Mouse (Mus musculus): Measurements from ENCODE around the gene Glce. TPM values are rescaled to one million over a fixed set of nuclear protein-coding genes. Genes with fewer than 3 reads are reported as not detected.
A peak's percentile ranks its signal among the peaks of the same experiment; 100 is the strongest.

Glce gene
- total RNA-seq (2021) = 1 to 10 TPM; 5.5 to 8.3 TPM
- long read RNA-seq, experiment 1, full-length matches to known transcripts = 2 of 4 reads
- long read RNA-seq, experiment 1, partial matches to known transcripts = 0 of 4 reads
- long read RNA-seq, experiment 1, other reads (novel, unspliced or antisense) = 2 of 4 reads
- long read RNA-seq, experiment 2, partial matches to known transcripts = 0 of 6 reads
- long read RNA-seq, experiment 2, other reads (novel, unspliced or antisense) = 6 of 6 reads

DNA sequence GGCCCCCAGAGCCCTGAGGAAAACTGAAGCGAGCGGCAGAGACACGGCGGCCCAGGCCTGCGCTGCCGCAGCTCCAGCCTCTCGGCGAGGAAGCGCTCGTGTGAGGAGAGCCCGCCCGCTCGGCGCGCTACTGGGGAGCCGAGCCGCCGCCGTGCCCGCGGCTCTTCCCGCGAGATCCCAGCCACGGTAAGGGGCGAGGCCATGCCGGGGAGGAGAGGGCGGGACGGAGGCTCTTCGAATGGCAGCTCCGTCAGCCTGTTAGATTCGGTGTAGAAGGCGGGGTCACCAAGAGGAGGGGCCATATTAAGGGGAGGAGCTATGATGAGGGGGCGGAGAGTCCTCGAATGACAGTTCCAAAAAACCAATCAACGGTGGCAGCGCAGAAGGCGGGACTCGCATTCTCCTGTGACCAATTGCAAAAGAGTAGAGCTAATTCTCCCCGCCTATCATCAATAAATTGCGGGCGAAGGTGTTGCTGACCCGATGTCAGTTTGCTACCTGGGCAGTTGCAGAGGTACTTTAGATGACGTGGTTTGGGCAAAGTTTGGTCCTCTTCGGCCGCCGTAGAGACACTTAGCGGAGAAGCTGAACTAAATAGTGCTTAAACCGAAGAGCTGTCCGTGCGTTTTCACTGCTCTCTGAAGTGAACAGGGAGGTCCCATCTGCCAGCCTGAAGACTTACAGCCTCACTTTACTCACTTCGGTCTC, at the start of gene Glce:
Gene Glce (minus strand): TSS at position 148 of the 708 bp plus-strand sequence.
- peak; percentile 96 for DNase-seq

DNA sequence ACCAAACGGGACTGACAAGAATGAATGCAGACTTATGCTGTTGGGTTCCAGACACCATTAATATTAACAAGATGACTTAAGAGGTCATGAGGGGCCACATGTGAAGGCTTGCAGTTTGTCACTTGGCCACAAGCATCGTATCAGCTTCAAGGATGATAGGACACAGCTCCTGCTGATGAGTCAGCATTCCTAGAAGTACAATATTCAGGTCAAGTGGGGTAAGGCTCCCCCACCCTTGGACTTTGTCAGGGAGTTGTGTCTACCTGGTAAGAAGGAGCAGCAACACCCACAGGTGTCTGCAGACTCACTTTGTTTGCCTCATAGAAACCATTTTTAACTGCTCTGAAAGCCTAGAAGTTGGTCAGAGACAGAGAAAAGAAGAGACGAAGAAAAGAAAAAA, 49.8 kb upstream of the Glce start:
- DNase-seq = no peak

DNA sequence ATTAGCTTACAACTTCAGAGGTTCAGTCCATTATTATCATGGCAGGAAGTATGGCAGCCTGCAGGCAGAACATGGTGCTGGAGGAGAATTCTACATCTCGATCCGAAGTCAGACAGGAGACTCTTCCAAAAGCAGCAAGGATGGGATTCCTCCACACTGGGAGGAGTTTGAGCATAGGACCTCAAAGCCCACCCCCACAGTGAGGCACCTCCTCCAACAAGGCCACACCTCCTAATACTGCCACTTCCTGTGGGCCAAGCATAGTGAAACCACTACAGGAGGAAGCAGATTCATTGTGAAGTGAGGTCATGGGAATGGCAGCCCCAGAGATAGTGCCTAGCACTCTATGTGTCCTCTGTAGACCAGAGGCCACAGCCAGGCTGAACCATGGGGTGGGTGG, 48.5 kb upstream of the Glce start:
- DNase-seq = no peak

DNA sequence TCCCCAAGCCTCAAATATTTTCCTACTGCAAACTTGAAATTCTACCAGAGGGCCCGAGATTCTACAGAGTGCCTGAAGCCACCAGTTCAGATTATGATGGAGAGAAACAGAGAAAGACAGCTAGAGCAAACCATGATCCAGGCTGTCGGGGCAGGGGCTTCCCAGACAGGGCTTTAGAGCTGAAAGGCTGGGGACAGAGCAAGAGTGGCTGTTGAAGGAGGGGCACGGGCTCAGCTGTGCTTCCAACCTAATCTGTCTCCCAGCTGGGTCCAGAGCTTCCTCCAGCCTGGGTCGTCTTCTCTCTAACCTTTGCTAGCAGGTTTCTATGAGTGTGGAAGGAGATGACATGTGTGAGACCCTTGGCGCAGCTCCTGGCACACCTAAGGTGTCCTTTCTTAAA, 44.2 kb upstream of the Glce start:
- DNase-seq = no peak

DNA sequence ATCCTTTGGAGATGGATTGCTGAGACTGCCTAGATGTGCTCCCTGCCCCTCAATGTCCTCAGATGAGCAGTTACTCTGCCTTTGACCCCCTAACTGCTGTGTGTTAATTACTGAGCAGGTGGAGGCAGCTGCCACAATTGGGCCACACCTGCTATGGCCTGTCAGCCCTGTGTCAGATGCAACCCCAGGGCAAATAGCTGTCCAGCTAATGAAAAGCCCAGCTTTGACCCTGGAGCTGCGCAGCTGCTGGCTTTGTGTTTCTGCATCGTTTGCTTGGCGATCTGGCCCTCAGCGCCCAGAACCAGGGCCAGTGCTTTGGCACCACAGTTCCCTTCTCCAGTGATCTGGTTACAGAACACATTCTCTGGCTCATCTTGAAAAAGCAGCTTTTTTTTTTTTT, 43.7 kb upstream of the Glce start:
- DNase-seq = peak; percentile 57

DNA sequence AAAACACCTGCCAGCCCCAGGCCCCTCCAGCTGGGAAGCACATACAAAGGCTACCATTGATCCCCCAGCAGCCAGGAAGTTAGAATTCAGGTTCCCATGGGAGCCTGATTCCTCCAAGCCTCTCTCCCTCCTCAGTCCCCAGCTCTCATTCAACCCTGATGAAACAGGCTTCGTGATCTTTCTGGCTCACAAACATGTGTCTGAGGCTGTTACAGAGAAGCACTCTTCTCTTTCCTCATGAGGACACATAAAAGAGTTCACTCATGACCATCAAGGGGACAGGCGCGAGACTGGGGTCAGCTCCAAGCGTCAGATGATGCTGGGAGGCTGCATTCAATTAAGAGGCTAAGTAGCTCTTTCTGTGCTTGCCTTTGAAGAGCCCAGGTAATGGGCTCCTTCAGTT, 40.4 kb upstream of the Glce start:
- DNase-seq = no peak

DNA sequence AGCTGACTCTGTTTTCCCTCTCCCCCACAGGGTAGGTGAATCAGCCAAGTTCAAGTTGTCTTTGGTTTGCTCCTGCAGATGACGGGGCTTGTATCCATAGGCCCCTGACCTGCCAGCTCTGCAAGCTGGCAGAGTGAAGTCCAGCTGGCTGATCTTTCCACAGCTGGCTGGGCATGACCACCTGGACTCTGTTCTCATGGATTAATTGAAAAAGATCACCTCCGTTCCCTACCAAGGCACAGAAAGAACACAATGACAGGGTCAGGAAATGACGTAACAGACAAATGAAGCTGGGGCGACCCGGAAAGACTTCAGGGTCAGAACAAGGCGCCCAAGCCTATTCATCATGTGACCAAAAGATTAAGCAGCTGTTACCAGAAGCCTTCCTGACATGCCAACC, 38.3 kb upstream of the Glce start:
- DNase-seq = no peak

DNA sequence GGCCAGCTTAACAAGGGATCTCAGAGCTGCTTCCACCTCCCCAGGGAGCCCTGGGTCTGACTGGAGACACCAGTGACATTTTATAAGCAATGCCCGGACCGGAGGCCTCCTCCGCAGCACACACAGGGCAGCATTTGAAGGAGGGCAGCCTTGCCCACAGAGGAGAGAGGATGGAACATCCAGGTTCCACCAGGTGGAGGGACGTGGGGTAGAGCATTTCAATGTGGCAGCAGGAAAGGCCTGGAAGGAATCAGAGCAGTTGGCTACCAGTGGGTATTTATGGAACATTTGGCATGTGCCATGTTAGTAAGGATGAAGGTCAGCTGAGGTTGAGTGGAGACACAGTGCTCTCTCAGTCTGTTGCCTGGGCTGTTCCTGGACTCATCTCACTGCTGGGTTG, 36.3 kb upstream of the Glce start:
- no peak for DNase-seq

DNA sequence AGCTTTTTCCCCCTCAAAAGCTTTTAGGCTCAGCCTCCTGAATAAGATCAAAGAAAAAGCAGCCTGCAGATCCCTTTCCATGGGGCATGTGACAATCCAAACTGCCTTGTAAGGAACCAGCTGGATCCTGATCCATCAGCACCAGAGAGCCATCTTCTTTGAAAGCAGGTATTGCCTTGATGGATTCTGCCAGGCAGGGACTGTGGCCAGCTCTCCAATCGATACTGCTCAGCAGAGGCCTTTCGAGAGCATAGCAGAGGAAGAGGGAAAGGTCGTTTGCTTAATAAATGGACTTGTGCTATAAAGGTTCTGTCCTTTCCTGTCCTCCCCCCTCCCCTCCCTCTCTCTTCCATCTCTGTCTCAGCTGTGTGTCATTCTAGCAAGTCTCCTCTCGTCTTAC, 33.4 kb upstream of the Glce start:
- DNase-seq = no peak

DNA sequence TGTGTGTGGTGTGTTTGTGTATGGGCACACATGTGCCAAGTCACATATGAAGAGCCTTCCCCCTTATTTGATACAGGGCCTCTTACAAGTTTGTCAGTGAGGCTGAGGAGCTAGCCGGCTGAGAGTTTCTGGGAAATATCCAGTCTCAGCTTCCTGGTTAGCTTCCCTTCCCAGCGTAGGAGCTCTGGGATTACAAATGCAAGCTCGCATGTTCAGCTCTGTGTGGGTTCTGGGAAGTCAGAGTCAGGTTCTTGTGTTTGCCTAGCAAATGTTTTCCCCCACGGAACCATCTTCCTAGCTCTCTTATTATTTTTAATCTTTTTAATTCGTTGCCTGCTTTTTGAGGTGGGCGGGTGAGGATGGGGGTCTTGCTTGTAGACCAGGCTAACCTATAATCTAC, 32.9 kb upstream of the Glce start:
- no peak for DNase-seq

DNA sequence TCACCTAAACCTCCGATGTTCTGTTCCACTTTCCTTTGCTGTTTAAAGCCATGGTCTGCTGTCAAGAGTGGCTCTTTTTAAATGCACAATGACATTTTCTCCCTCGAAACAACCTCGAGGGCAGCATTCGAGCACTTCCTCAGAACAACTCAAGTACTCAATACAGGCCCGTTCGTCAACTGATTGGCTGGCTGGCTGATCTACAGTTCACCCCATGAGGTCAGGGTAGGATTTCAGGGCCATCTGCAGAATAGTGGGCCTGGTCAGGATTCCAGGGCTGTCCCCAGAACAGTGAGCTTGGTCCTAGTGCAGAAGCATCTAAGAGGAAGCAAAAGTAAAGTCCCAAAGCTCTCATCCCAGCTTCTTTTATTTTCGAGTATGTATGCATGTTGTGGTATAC, 32.5 kb upstream of the Glce start:
- DNase-seq = no peak

DNA sequence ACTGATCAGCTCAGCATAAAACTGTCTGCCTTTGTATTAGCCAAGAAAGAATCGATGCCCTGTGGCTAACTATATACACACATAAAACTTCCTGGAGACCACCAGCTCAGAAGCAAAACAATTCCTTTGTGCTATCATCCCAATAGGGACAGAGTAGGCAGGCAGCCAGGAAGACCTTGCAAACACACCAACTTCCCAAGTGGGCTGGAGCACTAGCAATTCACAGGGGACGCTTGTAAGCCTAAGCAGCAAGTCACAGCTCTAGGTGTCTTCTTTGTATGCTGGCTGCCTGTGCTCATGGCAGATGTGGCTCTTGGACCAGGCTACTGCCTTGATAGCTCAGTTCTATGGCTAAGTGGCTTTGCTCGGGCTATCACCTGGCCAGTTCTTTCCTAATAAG, 32.1 kb upstream of the Glce start:
- DNase-seq = no peak

DNA sequence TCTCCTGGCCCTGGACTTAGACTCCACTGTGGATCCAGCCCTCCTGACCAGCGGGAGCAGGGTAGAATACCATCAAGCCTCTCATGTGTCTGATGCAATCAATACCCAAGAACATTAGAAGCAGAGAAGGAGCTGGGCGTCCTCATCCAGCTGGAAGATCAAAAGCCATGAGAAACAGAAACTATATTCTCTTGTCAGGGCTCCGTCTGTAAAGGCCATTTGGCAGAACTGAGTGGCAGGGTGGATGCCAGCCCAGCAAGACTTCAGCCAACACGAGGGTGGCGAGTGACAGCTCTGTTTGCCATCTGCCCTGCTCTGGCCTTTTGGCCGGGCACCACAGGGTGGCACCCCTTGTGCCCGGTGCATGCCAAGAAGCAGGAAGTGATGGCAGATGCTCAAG, 30.8 kb upstream of the Glce start:
- DNase-seq = peak; percentile 75

DNA sequence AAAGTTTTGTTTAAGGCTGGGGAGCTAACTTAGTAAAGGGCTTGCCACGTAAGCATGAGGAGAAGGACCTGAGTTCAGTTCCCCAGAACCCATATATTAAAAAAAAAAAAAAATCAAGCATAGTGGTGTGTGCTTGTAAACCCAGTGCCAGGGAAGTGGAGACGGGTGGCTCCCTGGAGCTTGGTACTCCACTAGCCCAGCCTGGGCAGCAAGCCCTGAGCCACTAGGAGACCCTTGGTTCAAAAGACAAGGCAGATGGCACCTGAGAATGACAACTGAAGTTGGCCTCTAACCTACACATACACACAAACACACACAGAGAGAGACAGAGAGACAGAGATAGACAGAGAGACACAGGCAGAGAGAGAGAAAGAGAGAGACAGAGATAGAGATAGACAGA, 30.1 kb upstream of the Glce start:
- DNase-seq = no peak

DNA sequence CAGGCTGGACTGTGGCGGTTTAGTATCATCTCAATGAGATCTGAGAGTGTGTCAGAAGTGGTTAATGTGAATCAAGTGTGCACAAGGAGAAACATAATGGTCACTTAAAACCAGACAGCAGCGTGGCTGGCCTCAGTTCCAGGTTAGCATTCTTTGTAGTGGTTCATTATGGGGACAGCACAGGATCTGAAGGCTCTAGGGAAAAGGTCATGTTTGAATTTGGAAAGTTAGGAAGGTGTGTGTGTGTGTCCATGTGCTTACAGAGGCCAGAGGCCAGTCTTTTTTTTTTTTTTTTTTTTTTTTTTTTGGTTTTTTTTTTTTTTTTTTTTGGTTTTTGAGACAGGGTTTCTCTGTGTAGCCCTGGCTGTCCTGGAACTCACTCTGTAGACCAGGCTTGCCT, 22.7 kb upstream of the Glce start:
- DNase-seq = no peak

DNA sequence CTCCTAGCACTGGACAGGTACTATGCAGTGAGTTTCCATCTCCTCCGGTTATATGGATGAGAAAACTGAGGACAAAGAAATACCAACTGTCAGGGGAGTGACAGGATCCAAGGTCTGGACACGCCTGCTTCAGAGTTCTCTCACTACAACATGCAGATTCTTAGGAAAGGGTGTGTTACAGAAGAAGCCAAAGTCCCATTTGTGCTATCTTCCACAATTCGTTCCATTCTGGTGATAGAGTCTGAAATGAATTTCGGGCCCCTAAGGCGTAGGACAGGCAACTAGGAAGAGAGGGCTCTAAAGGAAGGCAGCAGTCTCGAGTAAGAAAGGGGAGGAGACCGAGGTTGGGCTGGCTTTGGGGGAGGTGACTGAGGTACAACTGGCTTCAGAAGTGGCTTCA, 21.0 kb upstream of the Glce start:
- no peak for DNase-seq

DNA sequence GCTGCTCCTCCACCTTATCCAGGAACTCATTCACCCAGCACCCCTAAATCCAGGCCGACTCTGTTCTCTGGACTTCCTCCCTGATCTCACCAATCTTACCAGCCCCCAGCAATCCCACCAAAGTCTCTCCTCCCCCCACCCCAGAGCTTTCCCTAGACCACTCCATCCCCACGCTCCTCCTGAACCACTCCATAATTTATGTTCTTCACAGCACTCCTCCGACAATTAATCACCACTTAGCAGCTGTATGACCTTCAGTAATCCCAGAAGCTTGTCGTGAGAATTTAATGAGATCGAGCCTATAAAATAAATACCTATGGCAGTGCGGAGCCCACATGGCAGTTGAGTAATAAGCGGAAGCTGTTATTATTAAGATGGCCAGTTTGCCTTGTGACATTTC, 16.6 kb upstream of the Glce start:
- DNase-seq = no peak

DNA sequence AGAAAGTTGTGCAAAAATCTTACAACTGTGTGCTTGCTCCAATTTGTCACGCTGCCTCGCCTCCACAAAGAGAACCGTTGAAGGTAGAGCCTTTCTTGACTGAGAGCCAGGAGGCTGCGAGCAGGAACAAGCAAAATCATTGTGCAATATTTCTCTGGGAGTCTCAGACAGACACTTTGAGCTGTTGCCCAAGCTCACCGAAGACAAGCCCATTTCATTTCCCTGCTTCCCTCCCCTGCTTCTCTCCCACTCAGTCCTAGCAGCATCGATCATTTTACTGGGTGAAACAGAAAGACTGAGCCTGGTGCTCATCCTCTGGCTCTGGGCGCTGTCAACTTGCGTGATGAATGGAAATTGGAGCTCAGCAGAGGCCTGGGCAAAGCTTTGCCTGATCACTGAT, 14.8 kb upstream of the Glce start:
- peak; percentile 45 for DNase-seq

DNA sequence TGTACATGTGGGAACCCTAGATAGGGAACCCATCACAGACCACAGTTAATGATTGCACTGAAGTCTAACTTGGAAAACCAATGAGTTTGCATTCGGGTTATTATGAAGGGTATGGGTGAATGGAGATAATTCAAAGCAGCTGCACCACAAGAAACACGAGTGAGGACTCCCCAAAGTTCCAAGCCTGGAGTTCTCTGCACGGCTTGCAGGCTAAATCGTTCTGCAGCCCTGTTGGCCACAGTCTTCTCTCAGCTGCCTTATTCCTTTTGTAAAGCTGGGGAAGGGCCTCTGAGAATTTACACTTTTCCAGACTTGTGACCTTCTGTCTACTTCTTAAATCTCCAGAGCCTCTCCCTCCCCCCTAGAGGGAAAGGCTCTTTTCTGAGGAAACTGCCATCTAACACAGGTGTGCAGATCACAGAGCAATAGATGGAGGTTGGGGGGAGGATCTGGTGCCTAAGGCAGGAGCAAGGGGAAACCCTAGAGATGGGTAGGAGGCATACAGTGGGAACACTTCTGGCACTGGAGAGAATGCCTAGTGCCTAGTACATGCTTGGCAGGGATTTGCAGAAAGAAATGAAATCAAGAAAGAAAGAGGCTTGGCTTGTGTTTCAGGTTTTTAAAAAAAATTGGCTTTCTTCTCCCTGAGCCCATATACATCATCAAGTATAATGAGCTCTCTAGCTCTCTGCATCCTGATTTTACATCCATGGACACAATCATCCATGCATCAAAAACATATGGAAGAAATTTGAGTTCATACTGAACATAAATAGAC, 9.7 kb upstream of the Glce start:
- no peak for DNase-seq

DNA sequence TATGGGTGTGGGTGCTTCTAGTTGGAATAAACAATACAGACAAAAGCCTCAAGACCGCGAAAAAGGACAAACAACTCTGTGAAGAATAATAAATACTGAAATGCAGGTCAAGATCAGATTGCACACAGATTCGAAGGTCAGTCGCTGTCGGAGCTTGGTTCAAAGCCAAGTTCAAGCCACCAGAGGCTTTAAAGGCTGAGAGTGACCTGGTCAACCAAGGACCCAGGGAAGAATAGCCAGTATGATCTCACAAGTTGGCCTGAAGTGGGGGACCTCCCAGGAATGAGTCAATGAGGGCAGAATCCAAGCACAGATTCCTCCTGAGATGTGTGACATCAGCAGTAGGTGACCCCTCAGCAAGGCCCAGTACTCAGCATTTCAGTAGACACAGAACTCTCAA, 8.3 kb upstream of the Glce start:
- peak; percentile 26 for DNase-seq

DNA sequence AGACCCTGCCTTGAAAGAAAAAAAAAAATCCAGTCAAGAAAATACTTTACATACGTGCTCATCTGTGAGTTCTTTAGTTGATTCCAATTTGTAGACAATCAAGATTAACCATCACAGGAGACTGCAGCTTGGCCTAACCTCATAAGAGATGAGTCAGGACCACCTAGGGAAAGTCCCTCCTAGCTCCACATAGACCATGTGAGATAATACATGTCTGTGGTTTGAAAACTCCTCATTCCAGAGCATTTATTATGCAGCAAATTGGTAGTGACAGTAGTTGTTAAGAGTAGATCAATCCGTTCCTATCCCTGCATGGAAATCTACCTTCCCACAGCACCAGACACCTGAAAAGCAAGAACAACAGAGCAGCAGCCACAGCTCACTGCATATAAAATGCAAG, 5.6 kb upstream of the Glce start:
- DNase-seq = no peak

DNA sequence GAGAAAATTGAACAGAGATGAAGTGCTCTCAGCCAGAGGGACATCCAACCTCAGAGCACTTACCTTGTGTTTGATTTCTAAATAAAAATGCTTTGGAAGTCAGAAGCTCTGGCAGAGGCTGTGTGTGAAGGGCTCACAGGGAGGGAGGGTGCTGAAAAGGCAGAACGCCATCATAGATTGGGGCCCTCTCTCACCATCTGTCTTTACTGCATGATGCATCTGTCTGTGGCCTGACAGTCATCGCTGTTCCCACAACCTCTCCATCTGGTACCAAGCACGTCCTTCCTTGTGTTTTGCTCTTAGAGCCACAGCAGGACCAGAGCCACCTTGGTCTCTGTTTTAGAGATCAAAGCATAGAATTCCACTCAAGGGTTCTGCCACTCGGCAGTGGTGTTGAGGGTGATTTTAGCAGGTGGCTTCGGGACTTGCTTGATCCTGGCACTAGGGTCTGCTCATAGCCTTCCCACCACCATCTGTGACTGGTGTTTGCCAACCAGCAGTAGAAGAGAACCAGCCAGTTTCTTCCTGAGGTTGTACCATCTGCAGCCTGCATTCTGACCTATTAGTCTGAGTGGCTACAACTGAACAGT, 3.6 kb upstream of the Glce start:
- DNase-seq = no peak

DNA sequence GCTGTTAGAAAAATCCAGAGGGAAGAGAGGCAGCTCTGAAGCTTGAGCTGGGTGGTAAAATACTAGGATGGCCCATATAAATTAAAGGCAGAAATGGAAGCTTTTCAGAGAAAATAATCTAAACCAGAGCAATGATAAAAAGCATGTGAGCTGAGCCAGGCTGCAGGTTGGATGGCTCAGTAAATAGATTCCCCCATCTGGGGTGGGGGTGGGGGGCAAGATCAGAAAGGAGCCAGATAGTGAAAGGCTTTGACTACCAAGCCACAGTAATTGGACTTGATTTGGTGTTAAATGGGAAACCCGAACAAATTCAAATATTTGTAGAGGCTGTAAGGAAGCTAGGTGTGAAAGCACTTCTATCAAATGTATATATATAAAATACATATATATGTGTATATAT, 1.8 kb upstream of the Glce start:
- DNase-seq = no peak
